Mouse (Mus musculus) kidney, adult 11 months (tissue): ENCODE measurements around the gene Cox19.
"Not testable (repeated sequence)": the region's sequence is repeated elsewhere in the genome, so short reads cannot be mapped to it uniquely, and the experiment has no call there.

ENCODE experiments used
- DNase-seq: peaks from one replicate; pipeline ENCODE4 v3.0.0; 2022

Gene Cox19

GRCm38 (mm10) chr5:139351134-139351533 is at the start of gene Cox19:
Gene Cox19 (minus strand): TSS chr5:139351418.
- no peak for DNase-seq

- DNase-seq = no peak
Observed at GRCm38 (mm10) chr5:139399991-139400390, 48.8 kb upstream of the Cox19 start.

GRCm38 (mm10) chr5:139398786-139399185 is 47.6 kb upstream of the Cox19 start:
- no peak for DNase-seq

GRCm38 (mm10) chr5:139397959-139398753 is 46.9 kb upstream of the Cox19 start:
- peak; percentile 96 for DNase-seq

GRCm38 (mm10) chr5:139397359-139397916 is 46.2 kb upstream of the Cox19 start:
- DNase-seq = no peak

- DNase-seq = no peak
Observed at GRCm38 (mm10) chr5:139395528-139395927, 44.3 kb upstream of the Cox19 start.

- DNase-seq = no peak
Observed at GRCm38 (mm10) chr5:139394399-139394798, 43.2 kb upstream of the Cox19 start.

- DNase-seq = no peak
Observed at GRCm38 (mm10) chr5:139393197-139393588, 42.0 kb upstream of the Cox19 start.

GRCm38 (mm10) chr5:139392219-139393196 is 41.3 kb upstream of the Cox19 start:
- DNase-seq = no peak

- DNase-seq = no peak
Observed at GRCm38 (mm10) chr5:139391309-139391990, 40.2 kb upstream of the Cox19 start.

- not testable (repeated sequence) for DNase-seq
Observed at GRCm38 (mm10) chr5:139390324-139391119, 39.3 kb upstream of the Cox19 start.

- DNase-seq = peak; percentile 50
Observed at GRCm38 (mm10) chr5:139389676-139390061, 38.5 kb upstream of the Cox19 start.

GRCm38 (mm10) chr5:139388694-139389675 is 37.8 kb upstream of the Cox19 start:
- no peak for DNase-seq

GRCm38 (mm10) chr5:139388195-139388570 is 37.0 kb upstream of the Cox19 start:
- peak; percentile 54 for DNase-seq

- no peak for DNase-seq
Observed at GRCm38 (mm10) chr5:139387329-139388194, 36.3 kb upstream of the Cox19 start.

- DNase-seq = no peak
Observed at GRCm38 (mm10) chr5:139386047-139386446, 34.8 kb upstream of the Cox19 start.

GRCm38 (mm10) chr5:139384531-139384930 is 33.3 kb upstream of the Cox19 start:
- DNase-seq = peak; percentile 73

GRCm38 (mm10) chr5:139383234-139383633 is 32.0 kb upstream of the Cox19 start:
- no peak for DNase-seq

- peak; percentile 72 for DNase-seq
Observed at GRCm38 (mm10) chr5:139382760-139383159, 31.5 kb upstream of the Cox19 start.
